Mouse (Mus musculus) hindbrain, embryonic 14.5 days (tissue): ENCODE measurements around the gene Aggf1. TPM values are rescaled to one million over a fixed set of nuclear protein-coding genes. Genes with fewer than 3 reads are reported as not detected.

ENCODE experiments used
- polyA plus RNA-seq: library from polyadenylated mRNA; unstranded; fragments of >200 nt; fragmentation: Nextera tagmentation; extraction: Ambion mirVana; gene quantifications from 2 replicates; pipeline ENCODE4 v1.2.1, GENCODE M21; 2014

Gene Aggf1
- polyA plus RNA-seq, 1 experiment from 2014 or later = 34.6 TPM

Other genes starting within 250 kb of the Aggf1 start
- 8.0 and 12.2 TPM in 2 replicates for gene Pde8b, start 125.0 kb downstream of the Aggf1 start, polyA plus RNA-seq
- gene Zbed3, start 51.7 kb downstream of the Aggf1 start, polyA plus RNA-seq = 31.9 and 37.5 TPM in 2 replicates
- gene Crhbp, start 69.6 kb upstream of the Aggf1 start, polyA plus RNA-seq = 10.4 and 11.7 TPM in 2 replicates
- gene S100z, start 103.4 kb upstream of the Aggf1 start, polyA plus RNA-seq = not detected in 2 replicates
- not detected in 2 replicates for gene F2rl1, start 149.9 kb upstream of the Aggf1 start, polyA plus RNA-seq
- 69.4 and 70.2 TPM in 2 replicates for gene F2r, start 243.1 kb upstream of the Aggf1 start, polyA plus RNA-seq